Mouse (Mus musculus) kidney, postnatal 4 days (tissue): ENCODE measurements at regions not wholly inside any gene's neighbourhood (a gene's known extent, or its start where the extent isn't known, plus 50 kb on each side); places are given as distances from the start of the nearest gene placed in this dataset.
"Not testable (repeated sequence)": the region's sequence is repeated elsewhere in the genome, so short reads cannot be mapped to it uniquely, and the experiment has no call there.

Source experiments
- DNase-seq, 2 experiments: peaks; one replicate each; pipeline ENCODE4 v3.0.0; 2021; ENCODE audit warnings: mixed read lengths in 2 of 2

DNA sequence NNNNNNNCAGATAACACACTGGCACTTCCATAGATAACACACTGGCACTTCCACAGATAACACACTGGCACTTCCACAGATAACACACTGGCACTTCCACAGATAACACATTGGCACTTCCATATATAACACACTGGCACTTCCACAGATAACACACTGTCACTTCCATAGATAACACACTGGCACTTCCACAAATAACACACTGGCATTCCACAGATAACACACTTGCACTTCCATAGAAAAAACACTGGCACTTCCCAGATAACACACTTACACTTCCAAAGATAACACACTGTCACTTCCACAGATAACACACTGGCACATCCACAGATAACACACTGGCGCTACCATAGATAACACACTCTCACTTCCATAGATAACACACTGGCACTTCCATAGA, 105.7 kb upstream of the Afdn start:
- DNase-seq, result not testable (repeated sequence)

DNA sequence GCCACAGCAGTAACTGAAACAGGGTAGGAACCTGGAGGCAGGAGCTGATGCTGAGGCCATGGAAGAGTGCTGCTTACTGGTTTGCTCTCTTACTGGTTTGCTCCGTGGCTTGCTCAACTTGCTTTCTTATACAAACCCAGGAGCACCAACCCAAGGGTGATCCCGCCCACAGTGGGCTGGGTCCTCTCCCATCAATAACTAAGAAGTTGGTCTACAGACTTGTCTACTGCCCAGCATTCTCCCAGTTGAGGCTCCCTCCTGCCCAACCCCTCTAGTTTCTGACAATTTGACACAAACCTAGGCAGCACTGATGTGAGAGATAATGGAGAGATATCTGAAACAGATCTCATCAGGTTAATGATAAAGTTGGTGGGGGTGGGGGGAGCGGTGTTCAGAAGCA, 104.3 kb upstream of the Afdn start:
- no peak for DNase-seq

DNA sequence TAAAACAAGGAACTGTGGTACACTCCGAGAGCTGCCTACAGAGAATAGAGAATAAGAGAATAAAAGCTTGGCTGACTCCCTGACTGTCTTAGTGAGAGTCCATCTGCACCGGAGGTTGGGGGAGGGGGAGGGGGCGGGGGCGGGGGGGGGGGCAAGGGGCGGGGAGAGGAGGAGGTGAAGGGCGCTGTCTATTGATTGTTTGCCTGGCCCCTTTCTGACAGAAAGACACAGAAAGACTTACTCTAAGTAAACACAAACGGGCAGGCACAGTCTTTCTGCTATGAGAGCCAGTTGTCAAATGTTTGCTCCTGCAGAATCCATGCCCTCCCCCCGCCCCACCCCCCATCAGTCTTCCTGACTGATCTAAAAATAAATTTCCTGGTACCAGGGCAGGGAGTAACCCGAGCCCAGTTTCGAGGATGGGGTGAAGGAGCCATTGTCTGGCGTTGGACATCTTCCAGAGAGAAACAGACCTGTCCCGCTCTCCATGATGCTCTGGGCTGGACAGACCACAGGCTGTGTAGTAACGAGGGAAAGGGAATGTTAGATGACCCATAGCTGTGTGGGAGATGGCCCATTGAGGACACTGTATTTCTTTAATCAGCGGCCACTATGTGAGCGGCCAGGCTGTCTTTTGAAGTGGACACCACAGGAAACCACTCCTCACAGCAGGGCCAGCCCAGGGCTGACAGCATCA, 103.7 kb upstream of the Afdn start:
- peak; percentile 31 to 48 for DNase-seq

DNA sequence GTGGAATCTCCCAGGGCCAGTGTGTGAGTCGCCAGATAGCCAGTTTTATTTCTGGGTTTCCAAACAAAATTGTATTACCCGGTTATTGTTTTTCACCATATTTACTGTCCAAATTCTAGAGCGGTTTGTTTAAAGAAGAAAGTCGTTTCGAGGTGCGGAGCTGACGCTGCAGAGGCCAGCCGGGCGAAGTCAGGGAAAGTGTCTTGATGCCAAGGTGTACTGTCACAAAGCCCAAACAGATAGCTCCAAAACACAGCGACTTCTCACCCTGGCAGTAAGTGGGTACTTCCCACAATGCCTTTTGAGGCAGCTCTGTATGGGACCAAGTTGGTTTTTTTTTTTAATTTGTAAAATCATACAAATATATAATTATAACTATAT, 103.2 kb upstream of the Afdn start:
- DNase-seq, result no peak

DNA sequence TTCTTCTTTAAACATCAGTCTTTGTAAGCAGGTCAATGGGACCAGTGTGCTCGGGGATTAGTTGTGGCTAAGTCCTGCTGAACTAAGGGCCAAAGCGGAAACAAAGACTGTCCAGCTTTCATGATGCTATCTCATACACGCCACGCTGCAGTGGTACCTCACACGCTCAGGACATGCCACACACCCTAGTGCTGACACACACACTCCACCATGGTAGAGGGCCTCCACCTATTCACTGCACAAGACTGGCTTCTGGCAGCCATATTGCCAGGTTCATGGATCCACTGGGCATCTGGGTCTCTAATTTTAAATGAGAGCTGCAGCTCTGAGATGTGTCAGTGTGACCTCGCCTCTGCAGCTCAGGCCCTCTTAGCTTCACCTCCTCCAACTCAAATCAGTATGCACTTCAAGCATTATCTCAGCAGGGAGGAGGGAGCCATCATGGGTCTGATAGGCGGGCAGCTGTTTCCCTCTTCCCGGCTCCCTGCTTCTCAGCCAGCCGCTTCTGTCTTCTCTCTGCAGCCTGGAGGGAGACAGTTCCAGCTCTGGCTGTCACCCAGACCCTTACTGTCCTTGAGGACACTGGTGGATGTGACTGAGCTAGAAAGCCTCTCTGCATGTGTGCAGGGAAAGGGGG, 102.6 kb upstream of the Afdn start:
- DNase-seq, result no peak

DNA sequence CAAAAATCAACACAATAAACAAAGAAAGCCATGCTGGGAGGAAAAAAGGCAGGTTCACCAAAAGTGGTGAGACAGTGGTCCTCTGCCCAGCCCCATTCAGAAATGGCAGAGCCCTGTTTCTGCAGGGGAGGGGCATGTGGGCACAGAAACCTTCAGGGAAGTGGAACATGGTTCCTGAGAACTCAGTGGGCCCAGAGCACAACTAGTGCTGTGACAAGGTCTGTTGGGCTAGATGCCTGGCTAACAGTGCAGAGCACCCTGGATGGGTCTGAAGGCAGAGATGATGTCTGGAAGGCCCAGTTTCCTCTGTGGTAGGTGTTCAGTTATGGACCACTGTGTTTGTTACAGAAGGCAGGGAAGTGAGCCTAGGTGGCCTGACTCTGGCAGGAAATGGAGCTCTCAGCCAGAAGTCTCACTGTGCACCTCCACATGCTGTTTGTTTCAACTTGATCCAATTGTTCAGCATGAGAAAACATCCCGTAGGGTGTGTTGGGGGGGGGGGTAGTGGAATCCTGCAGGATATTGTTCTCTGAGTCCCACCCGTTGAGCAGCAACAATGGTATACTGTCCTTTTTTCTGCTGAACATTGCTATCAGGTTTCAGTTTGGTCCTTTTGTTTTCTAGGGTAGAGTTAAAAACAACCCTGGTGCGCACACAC, 101.9 kb upstream of the Afdn start:
- no peak for DNase-seq

DNA sequence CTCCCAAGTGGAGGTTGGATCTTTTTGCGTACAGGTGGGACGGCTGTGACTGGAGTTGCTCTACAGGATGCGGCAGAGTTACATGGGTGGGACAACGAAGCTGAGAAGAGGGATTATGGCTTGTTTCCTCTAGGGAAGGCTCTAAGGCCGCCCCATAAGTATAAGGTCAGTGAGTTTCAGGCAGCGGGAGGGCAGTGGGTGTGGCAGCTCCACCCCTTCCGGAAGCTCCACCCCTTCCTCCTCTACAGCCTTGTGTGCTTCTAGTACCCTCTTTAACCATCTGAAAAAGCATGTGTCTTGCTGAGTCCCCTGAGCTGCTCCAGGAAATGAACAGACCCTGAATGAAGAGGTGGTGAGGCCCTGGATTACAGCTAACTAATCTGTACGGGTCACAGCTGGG, 101.2 kb upstream of the Afdn start:
- peak; percentile 61 to 72 for DNase-seq

DNA sequence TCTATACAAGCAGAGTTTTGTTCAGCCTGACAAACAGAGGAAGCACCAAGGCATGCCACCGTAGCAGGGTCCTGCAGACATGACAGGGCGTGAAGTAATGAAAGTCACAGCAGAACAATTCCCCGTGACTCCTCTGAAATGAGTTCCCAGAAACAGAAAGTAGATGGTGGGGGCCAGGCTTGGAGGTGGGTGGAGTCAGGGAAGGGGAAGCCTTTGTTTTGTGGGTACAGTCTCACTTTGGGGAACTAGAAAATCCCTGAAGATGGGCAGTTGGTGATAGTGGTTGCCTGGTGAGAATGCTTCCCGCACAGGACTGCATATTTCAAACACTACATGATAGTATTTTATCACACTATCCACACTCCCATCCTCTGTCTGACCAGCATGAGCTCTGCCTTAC, 100.4 kb upstream of the Afdn start:
- DNase-seq, result no peak

DNA sequence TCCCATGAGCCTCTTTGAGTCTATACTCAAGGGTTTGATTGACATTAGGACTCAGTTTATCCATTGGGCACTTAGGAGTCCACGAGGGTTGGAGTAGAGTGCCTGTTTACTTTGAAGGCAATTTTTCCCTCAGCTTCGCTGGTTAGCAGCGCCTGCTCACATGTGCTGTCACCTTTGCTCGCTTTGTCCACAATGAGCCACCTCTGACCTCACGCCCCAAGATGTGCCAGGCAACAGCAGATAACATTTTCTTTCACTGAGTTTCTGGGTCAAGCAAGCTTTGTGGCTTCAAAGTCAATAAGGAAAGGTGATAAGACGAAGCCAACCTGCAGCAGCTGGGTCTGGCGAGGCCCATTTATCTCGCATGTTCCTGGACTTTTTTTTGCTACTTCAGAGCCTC, 99.3 kb upstream of the Afdn start:
- DNase-seq, result no peak

DNA sequence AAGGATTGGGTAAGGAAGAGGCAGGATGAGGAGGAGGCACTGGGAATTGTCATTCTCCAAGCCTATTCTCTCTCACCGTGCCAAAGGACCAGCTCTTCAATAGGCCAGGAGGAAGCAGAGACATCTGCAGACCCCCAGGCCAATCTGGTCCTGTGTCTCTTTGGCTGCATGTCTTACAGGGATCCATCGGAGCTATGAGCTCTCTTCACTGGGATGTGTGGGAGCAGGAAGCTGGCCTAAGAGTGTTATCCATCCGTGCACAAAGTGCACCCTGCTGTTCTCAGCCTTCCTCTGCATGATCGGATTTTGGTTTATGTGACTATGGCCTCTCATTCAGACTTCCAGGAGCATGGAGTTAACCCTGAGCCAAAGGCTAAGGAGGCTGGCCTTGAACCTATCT, 98.2 kb upstream of the Afdn start:
- DNase-seq, result no peak
